Mouse (Mus musculus) heart, postnatal 10 days (tissue): Measurements from ENCODE around the gene Moap1. TPM values are rescaled to one million over a fixed set of nuclear protein-coding genes. Genes with fewer than 3 reads are reported as not detected.
A peak's percentile ranks its signal among the peaks of the same experiment; 100 is the strongest.

Experiments
- DNase-seq, 2 experiments: peaks; one replicate each; pipeline ENCODE4 v3.0.0; 2021
- intact Hi-C: fragments of 180-260 bp; cut with DNase I; formaldehyde crosslinking; loops from one replicate; pipeline ENCODE4 v1.15.1; 2025
- total RNA-seq, 2 experiments: library from RNA; stranded (reverse); gene quantifications; 2 replicates each; pipeline ENCODE4 v1.2.3; 2021

Moap1 gene
- total RNA-seq, 2 experiments from 2014 or later, result 9.1 to 10.5 TPM

DNA sequence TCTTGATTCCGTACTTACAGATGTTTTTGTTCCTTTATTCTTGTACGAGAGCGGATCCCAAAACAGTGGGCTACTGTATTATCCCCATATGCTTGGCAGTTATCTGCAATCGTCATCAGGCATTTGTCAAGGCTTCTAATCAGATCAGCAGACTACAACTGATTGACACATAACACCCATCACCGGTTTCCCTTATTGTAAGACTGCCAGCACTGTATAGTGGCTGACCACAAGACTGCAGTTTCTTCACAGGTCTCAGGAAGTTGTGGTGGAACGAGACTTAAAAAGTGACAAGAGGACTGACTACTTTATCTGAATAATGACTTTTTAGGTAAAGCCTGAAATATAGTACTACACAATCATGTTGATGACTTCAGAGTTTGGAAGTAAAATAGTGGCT, 1.4 kb upstream of the Moap1 start:
- intact Hi-C loops, result loop anchor here (5.0 kb wide), 1 partner anchor 132 kb away; the partner anchor contains the start of gene Btbd7
- no peak for DNase-seq

- intact Hi-C loops, result loop anchor here (1.0 to 5.0 kb wide), 2 partner anchors 14 to 134 kb away; partner anchors contain the start of genes Btbd7, Gm28051, Gon7 and Ubr7
- no peak for DNase-seq
Observed at GRCm38 (mm10) chr12:102743036-102743588, 349 bp downstream of the Moap1 start.

DNA sequence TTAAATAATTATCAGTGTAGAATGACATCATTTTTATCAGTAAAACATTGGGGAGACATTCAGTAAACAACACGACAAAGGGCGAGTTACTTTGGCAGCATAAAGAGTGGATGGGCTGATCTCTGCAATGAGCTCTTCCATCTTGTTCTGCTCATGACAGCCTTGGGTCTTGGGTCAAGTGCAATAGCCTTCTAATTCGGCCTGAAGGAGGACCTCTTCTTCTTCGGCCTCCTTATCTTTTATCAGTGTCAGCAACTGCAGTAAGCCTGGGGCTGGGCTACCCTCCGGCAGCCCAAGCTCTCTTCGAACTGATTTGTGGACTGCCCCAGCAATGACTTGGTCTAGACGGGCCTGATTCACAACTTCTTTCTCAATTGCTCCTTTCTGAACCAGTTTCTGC, 1.4 kb downstream of the Moap1 start:
- DNase-seq, result no peak
- intact Hi-C loops, result loop anchor here (5.0 kb wide), 1 partner anchor 135 kb away; the partner anchor contains the start of gene Btbd7

GRCm38 (mm10) chr12:102740285-102740684, 3.2 kb downstream of the Moap1 start:
- intact Hi-C loops, result loop anchor here (1.0 to 5.0 kb wide), 2 partner anchors 137 to 325 kb away; partner anchors contain the start of gene Btbd7
- no peak for DNase-seq

- peak in 1 of 2 experiments; percentile 35 for DNase-seq
- intact Hi-C loops, result no loop called here
Observed at GRCm38 (mm10) chr12:102739096-102739495, 4.4 kb downstream of the Moap1 start.

DNA sequence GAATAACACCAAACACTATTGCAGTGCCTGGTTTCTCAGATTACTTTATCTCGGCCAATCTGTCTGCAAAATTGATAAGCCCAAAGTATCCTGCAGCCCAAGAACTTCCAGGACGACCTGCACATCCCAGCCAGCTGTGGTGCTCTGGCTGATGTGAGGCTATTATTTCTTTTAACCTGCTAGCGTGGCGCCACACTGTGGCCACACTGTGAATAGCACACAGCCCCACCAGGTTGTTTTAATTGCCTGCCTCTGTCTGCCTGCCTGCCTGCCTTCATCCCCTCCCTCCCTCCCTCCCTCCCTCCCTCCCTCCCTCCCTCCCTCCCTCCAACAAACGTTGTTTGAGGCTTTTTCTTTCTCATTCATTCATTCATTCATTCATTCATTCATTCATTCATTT, 10.1 kb downstream of the Moap1 start:
- peak; percentile 59 to 80 for DNase-seq
- intact Hi-C loops, result loop anchor here (1.0 to 5.0 kb wide), 2 partner anchors 28 to 211 kb away; no protein-coding TSS in a partner anchor

GRCm38 (mm10) chr12:102730798-102731619, 12.5 kb downstream of the Moap1 start:
- intact Hi-C loops, result loop anchor here (5.0 kb wide), 1 partner anchor 209 kb away; no protein-coding TSS in a partner anchor
- DNase-seq, result no peak

DNA sequence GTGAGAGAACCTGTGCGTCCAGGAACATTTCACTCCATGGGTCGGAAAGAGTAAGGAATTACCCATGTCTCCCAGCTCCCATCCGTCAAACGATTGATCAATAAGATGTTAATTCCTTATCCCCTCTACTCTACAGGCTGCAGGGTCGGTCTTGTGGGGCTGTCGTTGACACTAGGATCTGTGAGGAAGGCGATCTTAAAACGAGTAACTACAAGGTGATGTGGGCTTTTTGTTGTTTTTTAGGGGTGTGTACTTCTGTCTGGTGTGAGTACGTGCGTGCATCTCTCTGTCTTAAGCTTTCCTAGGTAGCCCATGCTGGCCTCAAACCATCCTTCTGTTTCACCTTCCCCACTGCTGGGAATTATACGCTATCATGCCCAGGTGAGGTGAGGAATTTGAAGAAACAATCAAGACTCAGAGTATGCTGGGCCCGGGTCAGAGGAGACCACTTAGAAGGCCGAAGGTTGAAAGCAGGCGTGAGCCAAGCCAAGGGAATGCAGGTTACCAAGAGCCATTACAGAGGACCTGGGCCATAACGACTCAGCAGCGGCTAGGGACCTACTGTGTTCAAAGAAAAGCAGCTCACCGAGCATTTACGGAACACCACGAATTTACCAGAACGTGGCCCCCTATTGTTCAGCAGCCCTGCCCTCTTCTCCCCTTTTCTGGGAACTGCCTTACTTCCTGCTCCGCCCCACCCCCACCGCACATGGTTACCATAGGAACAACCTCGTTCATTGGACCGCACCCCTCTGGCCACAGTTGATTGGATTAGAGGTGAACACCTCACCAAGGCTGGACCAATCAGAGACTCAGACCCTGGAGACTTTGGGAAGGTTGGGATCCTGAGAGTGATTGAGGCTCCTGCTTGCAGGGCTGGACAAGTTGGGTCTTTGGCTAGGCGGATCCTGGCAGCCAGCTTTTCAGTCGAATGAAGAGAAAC, 13.3 kb downstream of the Moap1 start:
- peak; percentile 34 to 48 for DNase-seq
- intact Hi-C loops, result loop anchor here (5.0 kb wide), 1 partner anchor 208 kb away; no protein-coding TSS in a partner anchor

GRCm38 (mm10) chr12:102725761-102726175, 17.7 kb downstream of the Moap1 start:
- intact Hi-C loops, result no loop called here
- no peak for DNase-seq

DNA sequence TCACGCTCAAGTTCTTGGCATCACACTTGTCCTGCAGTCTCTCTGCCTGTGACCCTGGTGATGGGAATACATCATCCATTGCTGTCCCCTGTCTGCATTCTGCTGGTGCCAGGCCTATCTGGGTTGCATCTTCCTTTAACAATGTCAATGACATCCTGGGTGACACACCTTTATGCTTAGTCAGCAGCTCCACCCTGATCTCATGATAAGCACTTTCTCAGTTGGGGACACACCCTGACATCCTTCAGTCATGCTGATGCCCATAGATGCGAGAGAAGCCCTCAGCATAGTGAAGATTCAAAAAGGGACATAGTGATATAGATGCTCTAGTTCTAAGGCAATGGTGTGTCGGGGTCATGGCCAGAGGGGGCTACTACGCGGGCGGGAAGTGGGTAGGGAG, 18.3 kb downstream of the Moap1 start:
- intact Hi-C loops, result no loop called here
- no peak for DNase-seq

- DNase-seq, result no peak
- intact Hi-C loops, result no loop called here
Observed at GRCm38 (mm10) chr12:102723861-102724260, 19.6 kb downstream of the Moap1 start.

DNA sequence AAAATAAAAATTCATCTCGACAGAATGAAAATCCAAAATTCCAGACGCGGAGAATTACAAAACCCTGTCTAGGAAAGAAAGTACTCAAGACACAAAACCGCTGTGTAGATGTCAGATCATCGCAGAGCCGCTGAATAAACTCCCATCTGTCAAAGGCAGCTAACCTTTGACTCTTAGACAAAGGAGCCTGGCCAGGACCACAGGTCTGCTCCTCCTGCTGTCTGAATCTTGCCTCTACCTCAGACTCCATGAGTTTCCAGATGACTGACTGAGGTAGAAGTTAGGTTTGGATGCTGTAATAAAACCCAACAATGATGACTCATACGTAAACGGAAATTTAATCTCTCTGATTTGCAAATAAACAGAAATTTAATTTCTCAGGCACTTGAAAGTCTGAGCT, 20.5 kb downstream of the Moap1 start:
- no peak for DNase-seq
- intact Hi-C loops, result no loop called here

DNA sequence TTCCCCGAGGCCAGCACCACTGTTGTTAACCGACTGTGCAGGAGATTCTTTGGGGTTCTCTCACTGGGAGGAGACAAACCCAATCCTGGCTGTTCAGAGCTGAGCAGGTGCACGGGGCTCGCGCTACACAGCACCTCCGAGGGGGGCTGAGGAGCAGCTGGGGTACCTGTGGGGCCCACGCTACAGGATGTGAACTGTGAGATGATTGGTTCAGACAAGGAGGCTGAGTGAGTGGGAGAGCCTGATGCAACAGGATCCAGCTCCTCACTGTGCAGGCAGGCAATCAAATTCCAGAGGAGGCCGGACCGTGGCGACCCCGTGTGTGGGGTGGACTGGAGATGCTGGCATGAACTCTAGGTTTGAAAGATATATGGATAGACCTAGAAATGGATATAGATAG, 21.0 kb downstream of the Moap1 start:
- intact Hi-C loops, result no loop called here

GRCm38 (mm10) chr12:102719552-102720315, 23.7 kb downstream of the Moap1 start:
- intact Hi-C loops, result loop anchor here (1.0 kb wide), 1 partner anchor 140 kb away; no protein-coding TSS in a partner anchor
- peak; percentile 40 to 75 for DNase-seq

More for the DNA sequence above, 21.0 kb downstream of the Moap1 start:
- no peak for DNase-seq

DNA sequence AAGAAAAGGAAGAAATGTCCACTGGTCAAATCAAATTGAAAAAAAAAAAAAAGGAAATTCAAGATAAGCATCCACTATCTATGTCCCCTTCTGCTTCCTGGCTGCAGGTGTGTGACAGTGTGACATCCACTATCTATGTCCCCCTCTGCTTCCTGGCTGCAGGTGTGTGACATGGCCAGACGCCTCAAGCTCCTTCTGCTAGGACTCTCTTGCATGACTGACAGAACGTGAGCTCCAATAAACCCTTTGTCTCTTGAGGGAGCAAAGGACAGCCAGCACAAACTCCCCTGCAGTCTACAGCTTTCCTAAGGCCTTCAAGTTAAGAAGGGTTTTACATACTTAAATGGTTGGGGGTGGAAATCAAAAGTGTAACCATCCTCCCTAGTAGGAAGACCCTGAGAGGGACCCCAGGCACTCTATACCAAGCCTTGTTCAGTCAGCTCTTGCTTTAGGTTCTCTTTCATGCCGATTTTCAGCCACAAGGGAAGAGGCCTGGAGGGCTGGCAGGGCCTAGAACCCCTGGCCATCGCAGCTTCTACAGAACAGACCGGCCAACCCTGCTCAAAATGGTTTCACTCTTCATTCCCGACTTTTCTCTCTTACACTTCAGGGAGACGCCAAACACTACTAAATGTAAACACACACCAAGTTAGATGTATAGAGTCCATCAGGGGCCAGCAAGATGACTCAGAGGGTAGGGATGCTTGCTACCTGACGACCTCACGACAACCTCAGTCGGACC, 28.6 kb downstream of the Moap1 start:
- intact Hi-C loops, result no loop called here
- DNase-seq, result no peak

DNA sequence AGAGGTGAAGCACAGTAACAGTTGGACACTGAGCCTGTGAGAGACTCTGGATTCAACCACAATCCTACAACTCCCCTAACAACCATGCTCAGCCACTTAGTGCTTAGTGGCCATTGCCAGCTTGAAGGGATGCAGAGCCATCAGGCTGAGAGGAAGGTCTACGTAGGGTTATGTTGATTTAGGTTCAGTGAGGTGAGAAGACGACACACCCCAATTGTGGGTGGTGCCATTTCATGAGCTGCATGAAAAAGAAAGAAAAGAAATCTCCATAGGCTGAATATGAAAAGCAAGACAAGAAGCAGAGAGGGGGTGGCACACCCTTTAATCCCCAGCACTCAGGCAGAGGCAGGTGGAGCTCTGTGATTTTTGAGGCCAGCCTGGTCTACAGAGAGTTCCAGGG, 29.3 kb downstream of the Moap1 start:
- no peak for DNase-seq
- intact Hi-C loops, result no loop called here

GRCm38 (mm10) chr12:102713153-102713865, 30.2 kb downstream of the Moap1 start:
- no peak for DNase-seq
- intact Hi-C loops, result no loop called here

- no peak for DNase-seq
- intact Hi-C loops, result no loop called here
Observed at GRCm38 (mm10) chr12:102710851-102711375, 32.5 kb downstream of the Moap1 start.
